Mouse (Mus musculus): Measurements from ENCODE around the gene Aip. TPM values are rescaled to one million over a fixed set of nuclear protein-coding genes. Genes with fewer than 3 reads are reported as not detected.

Aip gene
- 0.53 TPM for polyA plus RNA-seq (2014; fragmentation: Illumina TruSeq; extraction: RNeasy Lipid Tissue Mini Kit (QIAGEN cat#74804); ENCODE audit: low read depth, low replicate concordance)

DNA sequence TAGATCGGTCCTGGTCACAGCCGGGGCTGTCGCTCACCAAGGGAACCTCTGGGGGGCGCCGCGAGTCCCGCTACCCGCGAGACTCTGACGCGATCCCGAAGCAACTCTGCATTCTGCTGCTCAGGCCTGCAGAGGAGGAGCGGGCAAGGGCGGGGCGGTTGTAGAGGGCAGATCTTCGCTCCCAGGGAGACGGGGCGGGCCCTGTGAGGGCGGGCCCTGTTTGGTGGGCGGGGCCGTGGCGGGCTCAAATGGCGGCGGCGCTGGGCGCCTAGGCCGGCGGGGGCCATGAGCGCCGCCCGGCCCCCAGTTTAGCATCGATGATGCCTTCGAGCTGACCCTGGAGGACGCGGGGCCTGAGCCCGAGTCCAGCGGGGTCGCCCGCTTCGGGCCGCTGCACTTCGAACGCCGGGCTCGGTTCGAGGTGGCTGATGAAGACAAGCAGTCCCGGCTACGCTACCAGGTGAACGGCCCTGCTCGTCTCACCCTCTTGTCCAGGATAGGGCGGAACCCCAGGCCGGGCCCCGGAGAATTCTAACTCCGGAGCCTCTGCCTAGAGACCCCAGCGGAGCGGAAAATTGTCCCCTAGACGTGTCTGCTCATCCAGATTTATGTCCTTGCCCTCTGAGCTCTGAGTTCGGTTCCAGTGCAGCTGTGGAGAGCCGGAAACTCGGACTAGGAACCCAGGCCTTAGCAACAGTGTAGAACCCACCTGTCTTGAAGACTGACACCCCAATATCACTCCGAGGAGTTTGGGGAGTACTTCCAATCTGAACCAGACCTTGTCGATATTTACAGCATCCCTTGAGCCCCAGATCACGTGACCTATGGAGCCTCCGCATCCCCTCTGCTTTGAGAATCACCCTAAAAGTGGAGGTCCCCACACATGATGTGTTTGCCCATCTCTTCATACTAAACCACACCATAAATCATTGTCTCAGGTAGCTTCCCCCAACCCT lies at the start of gene Aip:
Aip (minus strand) TSS at position 118 of the 956 bp plus-strand sequence.

DNA sequence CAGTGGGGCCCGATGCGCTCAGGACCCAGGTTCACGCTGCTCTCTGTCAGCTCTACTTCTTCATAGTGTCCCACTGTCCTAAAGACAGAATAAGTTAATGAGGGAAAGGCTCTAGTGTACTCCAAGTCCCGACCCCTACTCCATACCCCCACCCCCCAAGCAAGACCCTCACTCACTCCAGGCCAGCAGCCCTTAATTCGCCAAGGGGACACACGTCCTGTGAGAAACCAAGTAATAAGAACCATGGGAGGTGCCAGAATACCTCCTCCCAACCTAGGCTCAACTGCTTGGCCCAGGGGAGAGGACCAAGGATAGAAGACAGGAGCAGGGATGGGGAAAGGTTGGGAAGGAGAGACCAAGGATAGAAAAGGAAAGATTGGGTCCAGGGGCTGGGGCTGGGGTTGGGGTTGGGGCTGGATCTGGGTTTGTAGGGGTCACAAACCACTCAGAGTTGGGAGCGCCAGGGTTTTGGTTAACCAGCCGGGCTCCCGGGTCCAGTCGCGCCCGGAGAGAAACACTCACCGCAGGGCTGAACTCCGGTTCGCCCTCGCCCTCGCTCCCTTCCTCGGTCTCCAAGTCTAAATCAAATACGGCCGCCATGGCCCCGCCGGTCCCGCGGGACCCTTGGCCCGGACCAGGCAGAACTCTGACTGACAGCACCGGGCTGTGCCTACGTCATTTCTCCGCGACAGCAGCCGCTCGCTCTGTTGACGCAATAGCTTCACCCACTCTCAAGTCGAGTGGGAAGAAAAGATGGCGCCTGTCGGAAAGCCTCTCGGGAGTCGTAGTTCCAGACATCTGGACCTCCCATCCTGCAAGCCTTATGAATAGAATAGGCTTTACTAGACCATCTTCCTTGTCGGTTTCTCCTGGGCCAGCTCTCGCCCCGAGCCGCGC lies 37.2 kb upstream of the Aip start, which contains the start of gene Rps6kb2:
Rps6kb2 (minus strand) TSS at position 709 of the 897 bp plus-strand sequence.

DNA sequence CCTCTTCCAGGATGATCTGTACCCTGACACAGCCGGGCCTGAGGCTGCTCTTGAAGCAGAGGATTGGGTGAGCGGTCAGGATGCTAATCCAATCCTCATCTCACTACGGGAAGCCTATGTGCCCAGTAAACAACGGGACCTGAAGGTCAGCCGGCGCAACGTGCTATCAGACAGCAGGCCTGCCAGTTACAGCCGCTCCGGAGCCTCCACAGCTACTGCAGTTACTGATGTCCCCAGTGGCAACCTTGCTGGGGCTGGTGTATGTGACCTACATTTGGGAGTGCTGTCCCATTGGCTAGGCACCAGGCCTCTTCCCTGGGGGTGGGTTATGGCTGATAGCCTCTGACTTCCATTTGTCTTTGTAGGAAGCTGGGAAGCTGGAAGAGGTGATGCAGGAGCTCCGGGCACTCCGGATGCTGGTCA lies 27.6 kb upstream of the Aip start, which contains the start of gene Ptprcap:
Ptprcap (plus strand) TSS at position 373 of the 423 bp plus-strand sequence.

DNA sequence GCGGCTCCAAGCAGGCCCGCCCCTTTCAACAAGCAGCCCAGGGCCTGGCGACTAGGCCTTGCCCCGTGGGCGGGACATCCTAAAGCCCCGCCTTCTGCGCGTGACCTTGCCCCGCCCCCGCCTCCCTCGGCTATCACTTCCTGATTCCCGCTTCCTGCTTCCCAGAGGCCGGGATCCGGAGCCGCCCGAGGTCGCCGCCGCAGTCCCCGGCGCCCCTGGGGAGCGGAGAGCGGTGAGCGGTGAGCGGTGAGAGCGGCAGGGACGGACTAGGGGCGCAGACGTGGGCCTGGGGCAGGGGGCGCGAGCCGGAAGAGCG lies 22.8 kb upstream of the Aip start, which contains the start of gene Coro1b:
Coro1b (plus strand) TSS at position 129 of the 316 bp plus-strand sequence.

DNA sequence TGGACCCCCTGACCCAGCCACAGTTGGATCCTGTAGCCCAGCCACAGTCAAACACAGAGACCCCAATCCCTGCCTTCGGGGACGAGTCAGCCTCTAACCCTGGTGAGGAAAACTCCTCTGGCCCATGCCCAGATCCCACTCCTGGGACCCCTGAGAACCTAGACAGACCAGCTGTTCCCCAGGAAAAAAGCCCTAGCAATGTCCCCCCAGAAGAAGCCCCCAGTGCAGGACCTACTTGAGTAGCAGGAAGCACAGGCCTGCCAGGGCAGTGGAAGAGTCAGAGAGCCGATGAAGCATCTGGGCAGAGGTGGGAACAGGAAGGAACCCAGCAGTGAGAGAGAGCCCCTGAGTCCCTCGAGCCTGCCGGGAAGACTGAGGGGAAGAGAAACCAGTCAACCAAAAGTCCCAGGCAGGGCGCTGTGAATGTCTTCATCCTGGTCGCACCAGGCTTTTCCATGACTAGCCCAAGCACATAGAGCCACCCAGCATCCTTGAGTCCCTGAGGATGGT lies 18.2 kb upstream of the Aip start, which contains the start of gene Cabp4:
Cabp4 (minus strand) TSS at position 275 of the 510 bp plus-strand sequence.

DNA sequence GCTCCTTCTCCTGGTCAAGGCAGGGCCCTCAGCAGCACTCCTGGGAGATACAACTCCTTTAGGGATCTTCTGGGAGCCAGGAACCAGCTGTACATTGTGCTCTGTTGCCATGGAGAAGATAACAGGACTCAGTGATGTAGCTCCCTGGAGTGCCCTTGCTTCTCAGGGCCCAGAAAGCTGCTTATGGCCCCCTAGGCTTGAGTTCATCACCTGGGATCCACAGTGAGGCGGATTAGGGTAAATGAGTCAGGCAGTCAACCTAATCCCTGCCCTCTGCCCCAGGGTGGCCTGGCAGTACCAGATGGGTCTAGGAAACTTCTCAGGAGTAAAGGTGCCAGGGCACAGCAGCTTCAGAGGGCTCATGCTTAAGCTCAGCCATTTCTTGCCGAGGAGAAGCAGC lies 13.8 kb upstream of the Aip start, which contains the start of gene Gpr152:
Gpr152 (plus strand) TSS at position 342 of the 400 bp plus-strand sequence.

DNA sequence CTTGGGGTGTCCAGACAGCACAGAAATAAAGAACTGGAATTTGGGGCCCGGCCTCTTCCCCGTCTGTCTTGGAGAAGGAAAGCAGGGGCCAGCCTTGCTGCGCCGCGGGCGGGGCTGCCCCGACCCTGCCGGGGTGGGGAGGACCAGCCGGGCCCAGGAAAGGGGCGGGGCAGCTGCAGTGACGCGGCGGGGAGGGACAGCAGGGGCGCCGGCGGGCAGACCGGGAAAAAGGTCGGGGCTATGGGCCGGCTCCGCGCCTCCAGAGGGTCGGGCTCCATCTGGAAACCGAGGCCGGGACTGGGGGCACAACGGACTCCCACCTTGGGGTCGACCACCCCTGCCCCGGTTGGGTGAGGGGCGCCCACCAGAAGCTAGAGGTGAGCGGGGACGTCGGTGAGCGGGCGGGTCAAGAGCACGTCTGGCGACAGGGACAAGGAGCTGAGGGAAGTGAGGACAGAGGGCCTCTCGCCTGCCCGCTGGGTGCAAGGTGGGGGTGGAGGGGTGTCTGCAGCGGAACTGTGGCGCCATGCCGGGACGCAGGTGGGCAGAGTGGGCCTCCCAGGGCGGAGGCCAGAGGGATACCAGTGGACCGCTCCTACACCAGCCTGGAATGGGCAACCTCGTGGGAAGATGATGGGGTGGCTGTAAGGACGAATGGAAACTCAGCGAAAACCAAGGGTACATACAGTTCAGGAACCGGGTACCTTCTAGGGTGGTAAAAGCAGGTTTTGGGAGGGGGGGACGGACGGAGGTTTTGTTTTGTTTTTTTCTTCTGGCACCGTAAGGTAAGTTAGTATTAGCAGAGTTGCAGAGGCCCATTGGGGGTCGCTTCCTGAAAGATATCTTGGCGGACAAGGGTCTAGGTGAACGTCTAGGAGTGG lies 25.6 kb downstream of the Aip start, which contains the start of gene Pitpnm1:
Pitpnm1 (plus strand) TSS at position 162 of the 881 bp plus-strand sequence.

DNA sequence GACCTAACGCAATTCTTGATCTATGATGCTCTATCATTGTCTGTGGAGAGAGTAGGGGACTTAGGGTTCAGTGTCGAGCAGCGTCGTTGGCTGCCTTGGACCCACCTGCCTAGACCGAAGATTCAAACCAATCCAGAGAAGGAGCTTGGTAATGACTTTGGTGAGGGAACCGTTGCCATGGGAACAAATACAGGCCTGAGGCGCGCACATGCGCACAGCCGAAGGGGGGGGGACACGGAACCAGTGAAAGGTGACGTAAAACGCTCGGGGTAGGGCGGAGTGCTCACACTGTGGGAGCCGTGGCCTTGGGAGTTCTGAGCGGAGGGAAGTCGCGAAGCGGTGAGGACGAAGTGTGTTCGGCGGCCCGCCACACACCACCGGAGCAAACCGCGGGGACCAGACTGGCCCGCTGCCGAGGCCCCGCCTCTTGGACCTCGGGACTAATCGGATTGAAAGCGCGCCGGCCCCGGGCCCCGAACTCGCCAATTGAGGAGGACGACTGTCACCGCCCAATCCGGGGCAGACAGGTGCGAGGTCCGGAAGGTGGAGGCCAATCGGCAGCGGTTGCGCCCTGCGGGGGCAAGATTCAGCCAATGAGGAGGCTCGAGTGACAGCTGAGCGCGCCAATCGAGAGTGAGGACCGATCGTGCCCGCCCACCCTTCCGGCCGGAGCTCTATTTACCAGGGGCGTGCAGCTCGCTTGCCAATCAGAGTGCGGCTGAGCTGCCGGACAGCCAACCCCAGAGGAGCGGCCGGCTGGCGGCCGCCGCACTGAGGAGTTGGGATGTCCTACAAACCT lies 28.8 kb downstream of the Aip start, which contains the start of gene Cdk2ap2:
Cdk2ap2 (plus strand) TSS at position 541 of the 799 bp plus-strand sequence.

DNA sequence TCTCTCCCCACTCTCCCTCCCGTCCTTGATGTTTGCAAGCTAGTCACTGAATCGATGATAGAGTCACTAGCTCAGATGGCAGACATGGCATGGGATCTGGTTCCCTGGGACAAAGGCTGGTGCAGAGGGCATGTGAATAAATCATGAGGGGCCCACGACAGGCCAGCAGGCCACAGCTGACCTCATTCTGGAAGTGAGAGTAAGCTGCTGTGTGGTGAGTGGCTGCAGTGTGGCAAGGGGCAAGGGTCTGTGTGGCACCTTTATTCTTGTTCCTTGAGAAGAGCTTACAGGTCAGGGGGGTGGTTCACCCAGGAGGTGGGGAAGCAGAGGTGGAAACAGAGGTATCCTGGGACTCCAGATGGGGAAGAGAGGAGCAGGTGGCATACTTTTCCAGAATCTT lies 44.3 kb downstream of the Aip start, which contains the start of gene Cabp2:
Cabp2 (plus strand) TSS at position 185 of the 400 bp plus-strand sequence.

Other genes starting within 250 kb of the Aip start
- 7.2 TPM for gene Tcirg1, start 218.7 kb downstream of the Aip start, polyA plus RNA-seq (2014; fragmentation: Illumina TruSeq; extraction: RNeasy Lipid Tissue Mini Kit (QIAGEN cat#74804); ENCODE audit: low read depth, low replicate concordance)
- 7.7 TPM for gene Ndufs8, start 213.1 kb downstream of the Aip start, polyA plus RNA-seq (2014; fragmentation: Illumina TruSeq; extraction: RNeasy Lipid Tissue Mini Kit (QIAGEN cat#74804); ENCODE audit: low read depth, low replicate concordance)
- gene Aldh3b1, start 196.1 kb downstream of the Aip start, polyA plus RNA-seq (2014; fragmentation: Illumina TruSeq; extraction: RNeasy Lipid Tissue Mini Kit (QIAGEN cat#74804); ENCODE audit: low read depth, low replicate concordance), result not detected
- 3.1 TPM for gene Unc93b1, start 190.7 kb downstream of the Aip start, polyA plus RNA-seq (2014; fragmentation: Illumina TruSeq; extraction: RNeasy Lipid Tissue Mini Kit (QIAGEN cat#74804); ENCODE audit: low read depth, low replicate concordance)
- gene Aldh3b3, start 167.2 kb downstream of the Aip start, polyA plus RNA-seq (2014; fragmentation: Illumina TruSeq; extraction: RNeasy Lipid Tissue Mini Kit (QIAGEN cat#74804); ENCODE audit: low read depth, low replicate concordance), result 0.64 TPM
- not detected for gene Aldh3b2, start 153.5 kb downstream of the Aip start, polyA plus RNA-seq (2014; fragmentation: Illumina TruSeq; extraction: RNeasy Lipid Tissue Mini Kit (QIAGEN cat#74804); ENCODE audit: low read depth, low replicate concordance)
- gene Acy3, start 139.3 kb downstream of the Aip start, polyA plus RNA-seq (2014; fragmentation: Illumina TruSeq; extraction: RNeasy Lipid Tissue Mini Kit (QIAGEN cat#74804); ENCODE audit: low read depth, low replicate concordance), result 15.3 TPM
- gene Tbx10, start 133.1 kb downstream of the Aip start, polyA plus RNA-seq (2014; fragmentation: Illumina TruSeq; extraction: RNeasy Lipid Tissue Mini Kit (QIAGEN cat#74804); ENCODE audit: low read depth, low replicate concordance), result not detected
- gene Nudt8, start 125.3 kb downstream of the Aip start, polyA plus RNA-seq (2014; fragmentation: Illumina TruSeq; extraction: RNeasy Lipid Tissue Mini Kit (QIAGEN cat#74804); ENCODE audit: low read depth, low replicate concordance), result not detected
- 0.13 TPM for gene Gm49405, start 125.2 kb downstream of the Aip start, polyA plus RNA-seq (2014; fragmentation: Illumina TruSeq; extraction: RNeasy Lipid Tissue Mini Kit (QIAGEN cat#74804); ENCODE audit: low read depth, low replicate concordance)
- gene Doc2g, start 122.5 kb downstream of the Aip start, polyA plus RNA-seq (2014; fragmentation: Illumina TruSeq; extraction: RNeasy Lipid Tissue Mini Kit (QIAGEN cat#74804); ENCODE audit: low read depth, low replicate concordance), result not detected
- gene Ndufv1, start 113.1 kb downstream of the Aip start, polyA plus RNA-seq (2014; fragmentation: Illumina TruSeq; extraction: RNeasy Lipid Tissue Mini Kit (QIAGEN cat#74804); ENCODE audit: low read depth, low replicate concordance), result 25.4 TPM
- gene Gstp1, start 87.9 kb downstream of the Aip start, polyA plus RNA-seq (2014; fragmentation: Illumina TruSeq; extraction: RNeasy Lipid Tissue Mini Kit (QIAGEN cat#74804); ENCODE audit: low read depth, low replicate concordance), result 51.4 TPM
- 1.1 TPM for gene Gstp2, start 79.8 kb downstream of the Aip start, polyA plus RNA-seq (2014; fragmentation: Illumina TruSeq; extraction: RNeasy Lipid Tissue Mini Kit (QIAGEN cat#74804); ENCODE audit: low read depth, low replicate concordance)
- 2.0 TPM for gene Gstp3, start 66.3 kb downstream of the Aip start, polyA plus RNA-seq (2014; fragmentation: Illumina TruSeq; extraction: RNeasy Lipid Tissue Mini Kit (QIAGEN cat#74804); ENCODE audit: low read depth, low replicate concordance)
- not detected for gene Cabp2, start 44.3 kb downstream of the Aip start, polyA plus RNA-seq (2014; fragmentation: Illumina TruSeq; extraction: RNeasy Lipid Tissue Mini Kit (QIAGEN cat#74804); ENCODE audit: low read depth, low replicate concordance)
- gene Cdk2ap2, start 28.7 kb downstream of the Aip start, polyA plus RNA-seq (2014; fragmentation: Illumina TruSeq; extraction: RNeasy Lipid Tissue Mini Kit (QIAGEN cat#74804); ENCODE audit: low read depth, low replicate concordance), result 1.9 TPM
- 0.19 TPM for gene Pitpnm1, start 25.9 kb downstream of the Aip start, polyA plus RNA-seq (2014; fragmentation: Illumina TruSeq; extraction: RNeasy Lipid Tissue Mini Kit (QIAGEN cat#74804); ENCODE audit: low read depth, low replicate concordance)
- gene Gpr152, start 13.9 kb upstream of the Aip start, polyA plus RNA-seq (2014; fragmentation: Illumina TruSeq; extraction: RNeasy Lipid Tissue Mini Kit (QIAGEN cat#74804); ENCODE audit: low read depth, low replicate concordance), result not detected
- gene Cabp4, start 18.2 kb upstream of the Aip start, polyA plus RNA-seq (2014; fragmentation: Illumina TruSeq; extraction: RNeasy Lipid Tissue Mini Kit (QIAGEN cat#74804); ENCODE audit: low read depth, low replicate concordance), result 0.26 TPM
- 19.7 TPM for gene Coro1b, start 22.8 kb upstream of the Aip start, polyA plus RNA-seq (2014; fragmentation: Illumina TruSeq; extraction: RNeasy Lipid Tissue Mini Kit (QIAGEN cat#74804); ENCODE audit: low read depth, low replicate concordance)
- gene Ptprcap, start 27.7 kb upstream of the Aip start, polyA plus RNA-seq (2014; fragmentation: Illumina TruSeq; extraction: RNeasy Lipid Tissue Mini Kit (QIAGEN cat#74804); ENCODE audit: low read depth, low replicate concordance), result 2.3 TPM
- 3.4 TPM for gene Rps6kb2, start 37.5 kb upstream of the Aip start, polyA plus RNA-seq (2014; fragmentation: Illumina TruSeq; extraction: RNeasy Lipid Tissue Mini Kit (QIAGEN cat#74804); ENCODE audit: low read depth, low replicate concordance)
- gene Carns1, start 49.6 kb upstream of the Aip start, polyA plus RNA-seq (2014; fragmentation: Illumina TruSeq; extraction: RNeasy Lipid Tissue Mini Kit (QIAGEN cat#74804); ENCODE audit: low read depth, low replicate concordance), result 0.64 TPM
- not detected for gene Tbc1d10c, start 65.4 kb upstream of the Aip start, polyA plus RNA-seq (2014; fragmentation: Illumina TruSeq; extraction: RNeasy Lipid Tissue Mini Kit (QIAGEN cat#74804); ENCODE audit: low read depth, low replicate concordance)
- 76.1 TPM for gene Ppp1ca, start 66.2 kb upstream of the Aip start, polyA plus RNA-seq (2014; fragmentation: Illumina TruSeq; extraction: RNeasy Lipid Tissue Mini Kit (QIAGEN cat#74804); ENCODE audit: low read depth, low replicate concordance)
- 1.6 TPM for gene Rad9a, start 75.8 kb upstream of the Aip start, polyA plus RNA-seq (2014; fragmentation: Illumina TruSeq; extraction: RNeasy Lipid Tissue Mini Kit (QIAGEN cat#74804); ENCODE audit: low read depth, low replicate concordance)
- gene Clcf1, start 88.4 kb upstream of the Aip start, polyA plus RNA-seq (2014; fragmentation: Illumina TruSeq; extraction: RNeasy Lipid Tissue Mini Kit (QIAGEN cat#74804); ENCODE audit: low read depth, low replicate concordance), result 0.56 TPM
- not detected for gene AC109138.7, start 88.5 kb upstream of the Aip start, polyA plus RNA-seq (2014; fragmentation: Illumina TruSeq; extraction: RNeasy Lipid Tissue Mini Kit (QIAGEN cat#74804); ENCODE audit: low read depth, low replicate concordance)
- gene Pold4, start 106.0 kb upstream of the Aip start, polyA plus RNA-seq (2014; fragmentation: Illumina TruSeq; extraction: RNeasy Lipid Tissue Mini Kit (QIAGEN cat#74804); ENCODE audit: low read depth, low replicate concordance), result 1.7 TPM
- gene Ssh3, start 143.3 kb upstream of the Aip start, polyA plus RNA-seq (2014; fragmentation: Illumina TruSeq; extraction: RNeasy Lipid Tissue Mini Kit (QIAGEN cat#74804); ENCODE audit: low read depth, low replicate concordance), result 1.8 TPM
- not detected for gene Ankrd13d, start 157.3 kb upstream of the Aip start, polyA plus RNA-seq (2014; fragmentation: Illumina TruSeq; extraction: RNeasy Lipid Tissue Mini Kit (QIAGEN cat#74804); ENCODE audit: low read depth, low replicate concordance)
- 4.7 TPM for gene Grk2, start 180.4 kb upstream of the Aip start, polyA plus RNA-seq (2014; fragmentation: Illumina TruSeq; extraction: RNeasy Lipid Tissue Mini Kit (QIAGEN cat#74804); ENCODE audit: low read depth, low replicate concordance)